Mouse (Mus musculus) liver, adult 2 months (tissue): ENCODE data around the gene Ak6. TPM values are rescaled to one million over a fixed set of nuclear protein-coding genes. Genes with fewer than 3 reads are reported as not detected.

Experiments
- DNase-seq: peaks from one replicate; pipeline ENCODE4 v3.0.0-alpha.2; 2011; ENCODE audit warnings: low read depth, low spot score; ENCODE audit errors: extremely low read depth
- H3K27ac ChIP-seq: fragments of 200-500 bp; replicated peaks from 2 replicates; pipeline ENCODE4 v1.5.1; 2012; ENCODE audit warnings: low read depth, mild to moderate bottlenecking, control low read depth, inconsistent platforms, low read length; ENCODE audit not compliant: insufficient read depth
- H3K27me3 ChIP-seq: fragments of 200-500 bp; 2 replicates; pipeline ENCODE4 v1.6.1; 2012; ENCODE audit warnings: mild to moderate bottlenecking, moderate library complexity, low read length, inconsistent platforms; ENCODE audit not compliant: control insufficient read depth, insufficient read depth
- H3K36me3 ChIP-seq: fragments of 200-500 bp; 2 replicates; pipeline ENCODE4 v1.6.1; 2012; ENCODE audit warnings: low read length, inconsistent platforms; ENCODE audit not compliant: control insufficient read depth, insufficient read depth
- H3K4me1 ChIP-seq: fragments of 200-500 bp; 2 replicates; pipeline ENCODE4 v1.6.1; 2011; ENCODE audit warnings: low read length; ENCODE audit not compliant: control insufficient read depth, insufficient read depth
- H3K4me3 ChIP-seq: fragments of 200-500 bp; 2 replicates; pipeline ENCODE4 v1.5.1; 2011; ENCODE audit warnings: low read depth, mild to moderate bottlenecking, control low read depth, low read length, moderate library complexity; ENCODE audit not compliant: insufficient read depth
- H3K79me2 ChIP-seq: fragments of 200-500 bp; 2 replicates; pipeline ENCODE4 v1.6.1; 2012; ENCODE audit warnings: inconsistent platforms, mild to moderate bottlenecking, low read length, moderate library complexity; ENCODE audit not compliant: control insufficient read depth, insufficient read depth
- H3K9ac ChIP-seq: fragments of 200-500 bp; 2 replicates; pipeline ENCODE4 v1.6.1; 2012; ENCODE audit warnings: low read depth, mild to moderate bottlenecking, control low read depth, inconsistent platforms, low read length
- CTCF ChIP-seq: fragments of 200-500 bp; IDR thresholded peaks from 2 replicates; pipeline ENCODE4 v1.5.1; 2011; ENCODE audit warnings: low read depth, low read length, control low read depth
- POLR2A ChIP-seq: fragments of 200-500 bp; IDR thresholded peaks from 2 replicates; pipeline ENCODE4 v1.6.1; 2011; ENCODE audit warnings: low read length, control low read depth; ENCODE audit not compliant: insufficient read depth; ENCODE audit errors: extremely low read depth
- WGBS: fragments of 180-500 bp; shearing (Covaris S2); methylation state at CpG from one replicate; pipeline ENCODE4 v1.1.7; 2018; 5-methylcytosine and 5-hydroxymethylcytosine counted together
- polyA plus RNA-seq: library from polyadenylated mRNA; depleted of rRNA; stranded (reverse); fragments of >200 nt; gene quantifications from 2 replicates; pipeline ENCODE4 v1.2.3, GENCODE M21; 2012
- total RNA-seq: library from RNA; depleted of rRNA; stranded (reverse); fragments of >200 nt; gene quantifications from 2 replicates; pipeline ENCODE4 v1.2.3, GENCODE M21; 2014

Gene Ak6
- total and polyA plus RNA-seq, 2 experiments, result 20.3 to 52.1 TPM

DNA sequence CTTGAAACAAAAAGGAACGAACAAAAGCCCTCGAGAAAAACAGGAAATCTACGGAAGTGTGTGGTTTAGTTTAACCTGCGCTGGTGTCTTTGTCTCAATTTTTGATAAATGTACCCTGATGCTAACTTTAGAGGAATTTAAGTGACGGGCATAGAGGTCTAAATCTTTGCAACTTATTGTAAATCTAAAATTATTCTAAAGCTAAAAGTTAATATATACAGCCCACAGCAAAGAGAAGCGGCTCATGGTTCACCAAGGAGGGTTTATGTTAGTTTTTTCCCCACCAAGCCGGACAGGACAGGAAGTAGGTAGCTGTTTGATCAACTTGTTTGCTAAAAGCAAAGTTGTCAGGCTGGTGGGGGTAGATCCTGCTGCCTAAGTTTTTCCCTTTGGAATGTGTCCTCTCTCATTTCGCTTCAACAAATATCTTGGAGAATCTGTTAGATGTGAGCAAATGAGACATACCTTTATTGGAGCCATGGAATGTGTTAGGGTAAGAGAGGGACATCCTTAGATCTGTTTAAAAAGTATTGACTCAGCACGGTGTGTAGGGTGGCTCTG, 19.5 kb downstream of the Ak6 start:
- DNase-seq, result peak; percentile 34
- Histone ChIP-seq H3K4me1 (no peaks in the 10 kb centered on the region; the same call in 1 of the 2 replicates), H3K27ac (0 out of 2 replicates have a peak overlapping the region, but pooled peaks have one; percentile 75), H3K79me2 (peaks cover 4% of the 10 kb centered on the region; the same call in 1 of the 2 replicates), H3K9ac (peak overlapping the region; percentile 42; the same call in 1 of the 2 replicates), H3K4me3 (peak overlapping the region; percentile 94), H3K36me3 (no peaks in the 10 kb centered on the region; the same call in 1 of the 2 replicates), H3K27me3 (no peaks in the 10 kb centered on the region)
- WGBS, result 4% methylated on average over 9 of the region's 9 CpGs
- no peak for TF ChIP-seq POLR2A
- no peak for TF ChIP-seq CTCF

DNA sequence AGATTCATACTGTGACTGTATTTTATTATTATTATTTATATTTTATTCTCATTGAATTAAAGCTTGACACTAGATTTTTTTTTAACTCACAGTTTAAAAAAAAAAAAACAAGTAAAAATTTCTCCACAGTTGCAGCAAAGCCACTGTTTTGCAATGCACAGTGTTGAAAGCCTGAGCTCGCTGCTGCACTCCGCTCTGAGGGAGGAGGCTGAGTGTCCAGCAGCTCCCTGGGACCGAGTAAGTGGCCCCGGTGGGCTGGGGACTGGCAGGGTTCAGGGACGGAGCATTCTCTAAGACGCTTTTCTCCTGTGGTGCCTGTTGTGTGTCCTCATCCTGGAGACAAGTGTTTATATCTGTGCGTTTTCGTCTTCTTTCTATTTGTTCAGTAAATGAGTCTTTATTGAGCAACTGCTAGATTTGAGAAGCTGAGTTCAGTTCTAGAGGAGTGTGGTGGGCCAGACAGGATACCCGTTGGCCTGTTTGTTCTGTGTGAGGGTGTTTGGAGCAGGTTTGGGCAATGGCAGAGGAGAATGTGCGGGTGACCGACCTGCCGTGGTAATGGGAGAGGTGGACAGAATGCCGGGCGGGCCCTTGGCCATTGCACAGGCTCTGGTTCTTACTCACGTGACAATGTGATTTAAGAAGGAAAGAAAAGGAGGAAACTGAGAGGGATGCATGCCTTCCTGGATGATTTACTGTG, 25.3 kb downstream of the Ak6 start:
- Histone ChIP-seq H3K4me1 (no peaks in the 10 kb centered on the region; the same call in 1 of the 2 replicates), H3K9ac (no peak overlapping the region), H3K27me3 (no peaks in the 10 kb centered on the region), H3K36me3 (peaks cover 8% of the 10 kb centered on the region), H3K4me3 (0 out of 2 replicates have a peak overlapping the region, but pooled peaks have one; percentile 3), H3K79me2 (peaks cover under 1% of the 10 kb centered on the region; the same call in 1 of the 2 replicates), H3K27ac (0 out of 2 replicates have a peak overlapping the region, but pooled peaks have one; percentile 0)
- 40% methylated on average over 15 of the region's 15 CpGs for WGBS
- TF ChIP-seq POLR2A (no peak), CTCF (no peak)
- peak; percentile 30 for DNase-seq

- DNase-seq, result no peak
- H3K4me3 ChIP-seq, result no peak overlapping the region
- H3K36me3 ChIP-seq, result peaks cover 22% of the 10 kb centered on the region
- no peaks in the 10 kb centered on the region for H3K4me1 ChIP-seq
- no peak for TF ChIP-seq POLR2A
- H3K27ac ChIP-seq, result no peak overlapping the region
- WGBS, result 94% methylated on average over 8 of the region's 8 CpGs
- H3K27me3 ChIP-seq, result no peaks in the 10 kb centered on the region
- H3K9ac ChIP-seq, result no peak overlapping the region
- H3K79me2 ChIP-seq, result no peaks in the 10 kb centered on the region
Measured at GRCm38 (mm10) chr13:100681615-100682014, 30.8 kb downstream of the Ak6 start.

DNA sequence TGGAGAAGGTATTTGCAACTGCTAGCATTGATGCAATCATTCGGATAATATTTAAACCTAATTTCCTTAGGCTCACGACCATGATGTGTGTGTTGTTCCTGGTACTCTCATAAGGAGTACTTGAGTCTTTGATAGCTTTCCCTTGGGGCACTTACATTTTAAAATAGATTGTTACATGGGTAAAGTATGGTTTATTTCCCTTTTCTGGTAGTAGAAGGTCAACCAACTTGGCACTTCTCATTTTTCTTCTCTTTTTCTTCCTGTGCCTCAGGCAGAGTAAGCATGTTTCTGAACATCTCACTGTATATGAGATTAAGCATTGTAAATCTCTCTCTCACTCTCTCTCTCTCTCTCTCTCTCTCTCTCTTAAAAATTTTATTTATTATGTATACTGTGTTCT, 32.1 kb downstream of the Ak6 start:
- Histone ChIP-seq H3K27me3 (no peaks in the 10 kb centered on the region), H3K4me3 (no peak overlapping the region), H3K36me3 (peaks cover 21% of the 10 kb centered on the region), H3K27ac (no peak overlapping the region), H3K79me2 (no peaks in the 10 kb centered on the region), H3K4me1 (no peaks in the 10 kb centered on the region), H3K9ac (no peak overlapping the region)
- peak; percentile 8 for DNase-seq
- TF ChIP-seq CTCF (no peak), POLR2A (no peak)
- 59% methylated on average over 2 of the region's 2 CpGs for WGBS

DNA sequence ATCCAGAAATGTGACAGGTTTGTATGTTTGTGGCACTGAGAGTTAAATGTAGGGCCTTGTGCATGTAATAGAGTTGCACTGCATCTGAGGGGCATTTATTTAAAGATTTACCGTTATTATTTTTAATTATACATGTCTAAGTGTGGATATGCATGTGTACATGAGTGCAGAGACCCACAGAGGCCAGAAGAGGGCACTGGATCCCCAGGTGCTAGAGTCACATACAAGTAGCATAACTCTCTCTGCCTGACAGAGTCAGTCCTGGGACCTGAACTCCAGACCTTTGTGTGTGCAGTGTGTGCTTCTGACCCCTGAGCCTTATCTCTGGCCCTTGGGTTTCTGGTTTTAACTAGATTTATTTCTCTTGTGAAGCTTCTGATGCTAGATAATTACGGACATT, 33.6 kb downstream of the Ak6 start:
- peak; percentile 12 for DNase-seq
- H3K27ac ChIP-seq, result no peak overlapping the region
- H3K4me3 ChIP-seq, result no peak overlapping the region
- H3K79me2 ChIP-seq, result no peaks in the 10 kb centered on the region
- H3K9ac ChIP-seq, result no peak overlapping the region
- H3K36me3 ChIP-seq, result peaks cover 21% of the 10 kb centered on the region
- TF ChIP-seq POLR2A, result no peak
- TF ChIP-seq CTCF, result peak; percentile 61
- WGBS, result 75% methylated on average over 2 of the region's 2 CpGs
- H3K27me3 ChIP-seq, result no peaks in the 10 kb centered on the region
- H3K4me1 ChIP-seq, result no peaks in the 10 kb centered on the region

DNA sequence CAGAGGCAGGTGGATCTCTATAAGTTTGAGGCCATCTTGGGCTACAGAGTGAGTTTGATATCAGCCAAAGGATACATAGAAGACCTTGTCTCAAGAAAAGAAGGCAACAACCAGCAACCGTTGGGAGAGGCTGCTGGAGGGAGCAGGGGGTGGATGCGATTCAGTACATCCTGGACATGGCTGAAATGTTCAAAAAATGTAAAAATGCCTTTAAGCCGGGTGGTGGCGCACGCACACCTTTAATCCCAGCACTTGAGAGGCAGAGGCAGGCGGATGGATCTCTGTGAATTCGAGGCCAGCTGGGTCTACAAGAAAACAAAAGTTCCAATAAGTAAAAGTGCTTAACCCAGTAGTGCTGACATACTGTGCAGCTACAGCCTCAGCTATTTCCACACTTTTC, 36.7 kb downstream of the Ak6 start:
- no peak for DNase-seq
- H3K27ac ChIP-seq, result no peak overlapping the region
- peaks cover 24% of the 10 kb centered on the region for H3K36me3 ChIP-seq
- no peaks in the 10 kb centered on the region for H3K79me2 ChIP-seq
- 76% methylated on average over 7 of the region's 7 CpGs for WGBS
- H3K27me3 ChIP-seq, result no peaks in the 10 kb centered on the region
- no peak overlapping the region for H3K4me3 ChIP-seq
- no peaks in the 10 kb centered on the region for H3K4me1 ChIP-seq
- no peak overlapping the region for H3K9ac ChIP-seq
- no peak for TF ChIP-seq POLR2A
- TF ChIP-seq CTCF, result no peak
